Mouse (Mus musculus) heart, embryonic 13.5 days (tissue): ENCODE results near the gene Stoml2. TPM values are rescaled to one million over a fixed set of nuclear protein-coding genes. Genes with fewer than 3 reads are reported as not detected.

ENCODE experiments used
- ATAC-seq: fragments of 200-750 bp; cut with Nextera tagmentation; 2 replicates; pipeline ENCODE4 v1.8.0; 2017; ENCODE audit warnings: moderate TSS enrichment; ENCODE audit not compliant: insufficient number of reproducible peaks, low FRiP score, low TSS enrichment; ENCODE audit errors: extremely low read depth
- H3K27ac ChIP-seq: fragments of 300-500 bp; sonication (generic); replicated peaks from 2 replicates; pipeline ENCODE4 v1.5.1; 2015; ENCODE audit warnings: moderate library complexity, mild to moderate bottlenecking, inconsistent platforms
- H3K27me3 ChIP-seq: fragments of 300-500 bp; sonication (generic); replicated peaks from 2 replicates; pipeline ENCODE4 v1.6.1; 2015; ENCODE audit warnings: mild to moderate bottlenecking, inconsistent platforms
- H3K36me3 ChIP-seq: fragments of 300-500 bp; sonication (generic); 2 replicates; pipeline ENCODE4 v1.6.1; 2015; ENCODE audit warnings: mild to moderate bottlenecking, inconsistent platforms
- H3K4me1 ChIP-seq: fragments of 300-500 bp; sonication (generic); 2 replicates; pipeline ENCODE4 v1.6.1; 2015; ENCODE audit warnings: inconsistent platforms
- H3K4me2 ChIP-seq: fragments of 300-500 bp; sonication (generic); 2 replicates; pipeline ENCODE4 v1.6.1; 2015; ENCODE audit warnings: inconsistent platforms, mild to moderate bottlenecking, moderate library complexity
- H3K4me3 ChIP-seq: fragments of 300-500 bp; sonication (generic); 2 replicates; pipeline ENCODE4 v1.5.1; 2015; ENCODE audit warnings: moderate library complexity, mild to moderate bottlenecking, inconsistent platforms
- H3K9ac ChIP-seq: fragments of 300-500 bp; sonication (generic); 2 replicates; pipeline ENCODE4 v1.6.1; 2015; ENCODE audit warnings: inconsistent platforms, mild to moderate bottlenecking, moderate library complexity
- H3K9me3 ChIP-seq: fragments of 300-500 bp; sonication (generic); 2 replicates; pipeline ENCODE4 v1.6.1; 2016; ENCODE audit warnings: inconsistent platforms
- WGBS: fragments of 180-500 bp; shearing (Covaris S2); methylation state at CpG from one replicate; pipeline ENCODE4 v1.1.7; 2015; ENCODE audit warnings: mixed read lengths; 5-methylcytosine and 5-hydroxymethylcytosine counted together
- polyA plus RNA-seq: library from polyadenylated mRNA; unstranded; fragments of >200 nt; fragmentation: Nextera tagmentation; extraction: Ambion mirVana; gene quantifications from 2 replicates; pipeline ENCODE4 v1.2.1, GENCODE M21; 2015

The Stoml2 gene
- 211 and 238 TPM in 2 replicates for polyA plus RNA-seq

DNA sequence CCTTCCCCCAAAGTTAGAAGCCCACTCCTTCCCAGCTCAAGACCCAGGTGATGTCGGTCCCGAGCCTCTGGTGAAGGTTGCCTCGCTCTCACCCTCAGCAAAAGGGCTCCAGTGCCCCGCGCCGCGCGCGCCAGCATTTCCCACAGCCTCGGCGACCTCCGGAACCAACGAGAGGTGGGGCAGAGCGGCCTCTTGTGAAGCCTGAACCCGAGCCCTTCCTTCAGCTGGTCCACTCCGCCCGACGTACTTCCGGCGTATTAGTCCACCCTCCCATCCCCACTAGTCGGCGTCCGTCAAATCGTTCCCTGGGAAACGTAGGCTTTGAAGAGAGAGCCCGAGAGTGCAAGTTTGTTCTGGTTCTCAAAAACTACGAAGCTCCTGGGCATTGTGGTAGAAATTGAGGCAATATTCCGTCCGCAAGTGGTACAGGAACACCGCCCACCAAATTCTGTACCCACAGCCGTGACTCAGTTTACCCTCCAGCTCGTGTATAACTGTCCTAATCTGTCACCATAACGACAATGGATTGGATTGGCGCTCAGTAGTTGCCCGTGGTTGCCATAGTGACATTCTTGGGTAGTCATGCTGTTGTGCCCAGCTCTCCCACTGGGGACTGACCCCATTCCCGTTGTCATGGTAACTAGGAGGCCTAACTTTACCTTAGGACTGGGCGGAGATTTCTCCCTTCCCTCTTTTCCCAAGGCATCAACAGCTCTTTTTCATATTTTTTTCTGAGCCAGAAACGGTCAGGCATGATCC is at the start of gene Stoml2:
TSS of gene Stoml2 (minus strand) at position 474 of the 759 bp plus-strand sequence.
- Histone ChIP-seq H3K36me3 (peaks cover 76% of the 10 kb centered on the region), H3K9ac (peak within 1 kb of the TSS; percentile 92), H3K9me3 (no peaks in the 10 kb centered on the region), H3K27me3 (no peaks in the 10 kb centered on the region), H3K4me2 (peak within 1 kb of the TSS; percentile 88), H3K4me3 (peak within 1 kb of the TSS; percentile 72), H3K4me1 (peaks cover 15% of the 10 kb centered on the region), H3K27ac (peak within 1 kb of the TSS; percentile 79)
- ATAC-seq = peak; percentile 82
- 2% methylated on average over 38 of the region's 38 CpGs for WGBS

DNA sequence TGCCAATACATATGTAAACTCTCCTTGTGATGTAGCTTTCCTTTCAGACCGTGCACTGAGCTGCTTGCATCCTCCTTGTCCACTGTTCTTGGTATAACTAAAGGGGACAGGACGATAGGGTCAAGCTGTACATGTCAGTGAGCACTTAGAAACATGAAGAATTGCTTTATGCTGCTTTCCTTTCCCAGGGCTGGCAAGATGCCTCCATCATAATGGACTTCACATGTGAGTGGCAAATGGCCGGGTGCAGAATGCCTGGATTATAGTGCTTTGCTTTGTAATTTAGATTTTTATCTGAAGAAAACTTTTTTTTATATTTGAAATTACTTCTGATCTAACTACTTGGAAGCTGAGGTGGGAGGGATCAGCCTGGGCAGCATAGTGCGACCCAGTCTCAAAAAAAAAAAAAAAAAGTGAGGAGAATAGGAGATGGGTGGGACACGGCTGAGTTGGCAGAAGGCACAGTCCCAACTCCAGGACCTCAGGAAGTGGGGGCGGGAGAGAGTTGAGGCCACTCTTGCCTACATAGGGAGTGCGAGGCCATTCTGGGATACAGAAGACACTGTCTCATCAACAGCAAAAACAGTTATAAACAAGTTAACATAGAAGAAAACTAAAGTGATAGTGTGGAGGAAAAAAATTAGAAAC is 46.7 kb upstream of the Stoml2 start:
- H3K27ac ChIP-seq = no peak overlapping the region
- H3K27me3 ChIP-seq = no peaks in the 10 kb centered on the region
- 54% methylated on average over 7 of the region's 7 CpGs for WGBS
- ATAC-seq = no peak
- H3K36me3 ChIP-seq = no peaks in the 10 kb centered on the region
- H3K4me1 ChIP-seq = peaks cover 2% of the 10 kb centered on the region; the same call in 1 of the 2 replicates
- no peaks in the 10 kb centered on the region for H3K9me3 ChIP-seq
- no peak overlapping the region for H3K4me2 ChIP-seq
- H3K9ac ChIP-seq = no peak overlapping the region
- H3K4me3 ChIP-seq = no peak overlapping the region

DNA sequence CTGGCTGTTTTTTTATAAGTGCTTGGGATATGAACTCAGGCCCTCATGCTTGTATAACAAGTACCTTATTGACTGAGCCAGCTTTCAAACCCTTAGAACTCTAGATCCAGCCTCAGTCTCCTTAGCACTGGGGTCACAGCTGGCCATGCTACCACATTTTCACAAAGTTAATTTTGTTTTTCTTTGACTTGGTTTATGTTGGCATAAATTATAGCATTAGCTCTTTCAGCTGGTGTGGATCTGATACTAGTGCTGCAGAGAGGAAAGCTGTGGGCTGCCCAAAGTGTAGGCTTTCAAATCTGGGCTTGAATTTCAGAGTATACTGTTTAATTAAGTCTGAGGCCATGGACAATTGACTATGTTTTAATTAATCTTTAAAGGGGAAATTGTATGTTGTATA is 43.4 kb upstream of the Stoml2 start:
- Histone ChIP-seq H3K9me3 (no peaks in the 10 kb centered on the region), H3K4me1 (peaks cover 2% of the 10 kb centered on the region; the same call in 1 of the 2 replicates)
- no peak for ATAC-seq

DNA sequence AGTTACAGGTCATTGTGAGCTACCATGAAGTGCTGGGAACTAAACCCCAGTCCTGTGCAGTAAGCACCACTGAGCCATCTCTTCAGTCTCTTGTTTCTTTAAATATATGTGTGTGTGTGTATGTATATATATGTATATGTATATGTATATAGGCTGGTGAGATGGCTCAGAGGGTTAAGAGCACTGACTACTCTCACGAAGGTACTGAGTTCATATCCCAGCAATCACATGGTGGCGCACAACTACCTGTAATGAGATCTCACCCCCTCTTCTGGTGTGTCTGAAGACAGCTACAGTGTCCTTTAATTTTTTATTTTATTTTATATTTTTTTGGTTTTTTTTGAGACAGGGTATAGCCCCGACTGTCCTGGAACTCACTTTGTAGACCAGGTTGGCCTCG is 34.0 kb upstream of the Stoml2 start:
- Histone ChIP-seq H3K27ac (no peak overlapping the region), H3K4me3 (no peak overlapping the region), H3K36me3 (no peaks in the 10 kb centered on the region), H3K4me2 (no peak overlapping the region), H3K27me3 (no peaks in the 10 kb centered on the region), H3K9me3 (no peaks in the 10 kb centered on the region), H3K9ac (no peak overlapping the region), H3K4me1 (peaks cover 30% of the 10 kb centered on the region)
- 86% methylated on average over 4 of the region's 4 CpGs for WGBS
- no peak for ATAC-seq

More for the DNA sequence above, 43.4 kb upstream of the Stoml2 start:
- Histone ChIP-seq H3K36me3 (no peaks in the 10 kb centered on the region), H3K4me3 (no peak overlapping the region), H3K4me2 (no peak overlapping the region), H3K27ac (no peak overlapping the region), H3K9ac (no peak overlapping the region), H3K27me3 (no peaks in the 10 kb centered on the region)

DNA sequence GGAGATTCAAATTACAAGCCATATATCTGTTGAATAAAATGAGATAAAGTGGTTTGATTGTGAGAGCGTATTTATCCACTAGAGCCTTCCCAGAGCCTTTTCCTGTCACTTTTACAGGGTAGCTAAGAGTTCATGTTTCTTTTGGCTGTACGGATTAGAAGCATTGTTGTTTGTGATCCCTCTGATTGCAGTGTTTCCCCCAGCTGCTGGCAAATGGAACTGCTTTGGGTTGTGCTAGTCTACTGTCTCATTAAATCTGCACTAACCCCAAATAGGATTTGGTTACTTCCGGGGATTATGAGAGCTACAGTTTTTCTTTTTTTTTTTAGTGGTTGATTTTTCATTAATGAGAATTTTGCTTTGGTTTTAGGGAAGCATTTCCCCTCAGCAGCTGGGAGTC is 28.8 kb upstream of the Stoml2 start:
- Histone ChIP-seq H3K36me3 (no peaks in the 10 kb centered on the region), H3K4me1 (peaks cover 30% of the 10 kb centered on the region)
- 47% methylated on average over 3 of the region's 3 CpGs for WGBS

DNA sequence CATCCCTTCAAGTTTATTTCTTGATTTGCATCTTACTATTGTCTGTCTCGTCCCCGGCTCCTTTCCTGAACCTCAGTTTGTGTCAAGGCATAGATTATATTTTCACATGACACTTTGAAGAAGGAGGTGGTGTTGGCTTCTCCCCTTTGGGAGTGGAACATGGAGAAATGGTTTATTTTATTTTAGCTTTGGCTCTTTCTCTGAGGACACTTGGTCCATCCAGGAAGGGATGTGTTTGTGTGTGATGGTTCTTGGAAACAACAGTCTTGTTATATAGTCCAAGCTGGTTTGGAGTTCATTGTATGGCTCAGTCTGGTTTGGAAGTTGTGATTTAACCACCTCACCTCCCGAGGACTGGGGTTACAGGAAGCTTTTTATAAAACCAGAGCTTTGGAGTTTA is 28.2 kb upstream of the Stoml2 start:
- Histone ChIP-seq H3K9ac (peak overlapping the region; percentile 91), H3K36me3 (no peaks in the 10 kb centered on the region), H3K4me2 (peak overlapping the region; percentile 86), H3K27ac (no peak overlapping the region), H3K9me3 (no peaks in the 10 kb centered on the region), H3K27me3 (no peaks in the 10 kb centered on the region), H3K4me1 (peaks cover 30% of the 10 kb centered on the region), H3K4me3 (peak overlapping the region; percentile 84)
- ATAC-seq = no peak
- WGBS = 31% methylated on average over 3 of the region's 3 CpGs

More for the DNA sequence above, 28.8 kb upstream of the Stoml2 start:
- Histone ChIP-seq H3K27ac (no peak overlapping the region), H3K4me2 (peak overlapping the region; percentile 86), H3K9me3 (no peaks in the 10 kb centered on the region), H3K4me3 (peak overlapping the region; percentile 84), H3K9ac (no peak overlapping the region), H3K27me3 (no peaks in the 10 kb centered on the region)
- no peak for ATAC-seq

DNA sequence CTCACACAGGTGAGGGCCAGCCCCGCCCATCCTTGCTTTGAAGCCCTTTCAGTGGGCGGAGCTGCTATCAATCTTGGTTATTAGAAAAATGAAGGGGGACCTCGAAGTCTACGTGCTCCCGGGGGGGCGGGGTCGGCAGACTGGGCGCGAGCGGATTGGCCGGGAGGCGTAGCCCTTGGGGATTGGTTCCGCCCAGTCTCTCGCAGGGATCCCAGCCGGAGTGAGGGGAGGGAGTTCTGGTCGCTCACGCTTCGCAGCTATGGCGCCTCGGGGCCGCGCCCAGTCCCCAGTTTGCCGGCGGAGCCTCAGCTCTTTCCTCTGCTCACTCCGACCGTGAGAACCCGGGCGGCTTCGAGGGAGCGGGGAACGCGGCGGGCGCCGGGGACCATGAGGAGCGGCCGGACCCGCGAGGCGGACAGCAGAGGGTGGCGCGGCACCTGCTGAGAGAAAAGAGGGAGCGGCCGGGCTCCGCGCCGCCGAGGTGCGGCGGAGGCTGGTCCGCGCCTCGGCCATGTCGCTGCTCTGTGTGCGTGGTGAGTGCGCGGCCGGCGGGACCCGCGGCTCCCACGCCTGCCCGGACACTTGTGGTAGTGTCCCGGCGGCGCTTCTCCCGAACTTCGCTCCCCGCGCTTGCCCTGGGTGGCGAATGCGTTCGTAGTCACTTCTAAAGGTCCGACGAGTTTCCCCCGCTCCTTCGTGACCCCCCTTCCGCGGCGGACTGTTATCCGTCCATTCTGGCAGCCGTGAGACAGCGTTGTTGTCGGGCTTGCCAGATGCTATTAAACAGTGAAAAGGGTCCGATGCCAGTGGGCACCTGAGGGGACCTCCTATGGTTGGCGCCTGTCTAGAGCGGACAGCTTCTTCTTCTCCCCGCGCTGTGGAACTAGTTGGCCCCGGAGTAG is 27.5 kb upstream of the Stoml2 start, which contains the start of gene Unc13b:
TSS of gene Unc13b (plus strand) at position 201 of the 902 bp plus-strand sequence.
- Histone ChIP-seq H3K4me3 (peak within 1 kb of the TSS; percentile 84), H3K9ac (peak within 1 kb of the TSS; percentile 91), H3K4me2 (peak within 1 kb of the TSS; percentile 86), H3K9me3 (no peaks in the 10 kb centered on the region), H3K27ac (peak within 1 kb of the TSS; percentile 89), H3K27me3 (no peaks in the 10 kb centered on the region), H3K36me3 (no peaks in the 10 kb centered on the region), H3K4me1 (peaks cover 30% of the 10 kb centered on the region)
- under 1% methylated on average over 88 of the region's 90 CpGs for WGBS
- peak; percentile 92 for ATAC-seq

DNA sequence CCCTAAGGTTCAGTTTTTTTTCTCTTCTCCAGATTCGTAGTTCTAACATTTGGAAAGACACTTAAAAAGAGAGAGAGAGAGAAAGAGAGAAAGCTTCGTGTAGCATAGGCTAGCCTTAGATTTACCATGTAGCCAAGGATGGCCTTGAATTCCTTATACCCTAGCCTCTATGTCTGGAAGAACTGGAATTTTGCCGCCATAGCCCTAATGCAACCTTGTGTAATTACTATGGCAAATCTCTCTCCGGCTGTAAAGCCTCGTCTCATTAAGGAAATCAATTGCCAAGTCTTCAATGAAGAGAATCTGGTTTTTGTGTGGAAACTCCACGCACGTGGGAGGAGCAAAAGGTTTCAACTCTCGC is 26.9 kb upstream of the Stoml2 start:
- Histone ChIP-seq H3K9ac (peak overlapping the region; percentile 91; the same call in 1 of the 2 replicates), H3K9me3 (no peaks in the 10 kb centered on the region), H3K27me3 (no peaks in the 10 kb centered on the region), H3K4me3 (peak overlapping the region; percentile 84), H3K4me1 (peaks cover 30% of the 10 kb centered on the region), H3K36me3 (no peaks in the 10 kb centered on the region), H3K4me2 (peak overlapping the region; percentile 86), H3K27ac (no peak overlapping the region)
- WGBS = 23% methylated on average over 8 of the region's 8 CpGs
- ATAC-seq = 0 out of 2 replicates have a peak, but pooled peaks have one; percentile 7

DNA sequence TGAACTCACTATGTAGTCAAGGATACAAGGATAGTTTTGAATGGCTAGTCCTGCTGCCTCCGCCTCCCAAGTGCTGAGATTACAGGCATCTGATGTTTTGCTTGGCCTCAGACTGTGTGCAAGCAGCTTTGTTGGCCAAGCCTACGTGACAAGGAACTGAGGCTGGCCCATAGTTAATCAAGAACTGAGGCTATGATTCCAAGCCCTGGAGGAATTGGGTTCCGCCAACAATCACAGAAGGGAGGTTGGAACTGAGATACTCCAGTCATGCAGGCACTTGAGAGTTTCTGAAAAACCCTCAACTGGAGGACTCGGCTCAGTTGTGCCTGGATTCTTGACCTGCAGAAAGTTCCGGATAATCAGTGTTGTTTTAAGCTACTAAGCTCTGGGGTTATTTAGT is 26.1 kb upstream of the Stoml2 start:
- Histone ChIP-seq H3K4me1 (peaks cover 25% of the 10 kb centered on the region), H3K9ac (no peak overlapping the region), H3K4me3 (no peak overlapping the region), H3K36me3 (no peaks in the 10 kb centered on the region), H3K27ac (no peak overlapping the region), H3K27me3 (no peaks in the 10 kb centered on the region), H3K4me2 (no peak overlapping the region), H3K9me3 (no peaks in the 10 kb centered on the region)
- 80% methylated on average over 5 of the region's 5 CpGs for WGBS
- no peak for ATAC-seq

DNA sequence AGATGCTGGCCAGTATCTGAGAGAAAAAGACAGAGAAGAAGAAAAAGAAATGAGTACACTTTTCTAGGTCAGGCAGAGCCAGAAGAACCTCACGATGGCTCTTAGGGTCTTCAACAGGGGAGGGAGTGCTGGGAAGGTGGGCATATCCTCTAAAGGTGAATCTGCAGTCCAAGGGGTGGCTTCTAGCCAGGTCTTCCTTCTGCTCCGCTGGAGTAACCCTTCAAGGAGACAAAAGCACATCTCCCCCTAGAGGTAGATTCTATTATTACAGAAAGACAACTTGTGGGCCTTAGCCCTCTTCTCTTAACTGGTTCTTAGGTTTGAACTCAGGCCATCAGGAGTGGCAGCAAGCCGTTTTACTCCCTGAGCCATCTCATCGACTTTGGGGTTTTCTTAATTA is 21.1 kb upstream of the Stoml2 start:
- 12% methylated on average over 4 of the region's 4 CpGs for WGBS
- ATAC-seq = no peak
- H3K4me1 ChIP-seq = peaks cover 5% of the 10 kb centered on the region; the same call in 1 of the 2 replicates
- no peak overlapping the region for H3K27ac ChIP-seq
- peak overlapping the region; percentile 22; the same call in 1 of the 2 replicates for H3K4me2 ChIP-seq
- H3K9ac ChIP-seq = 0 out of 2 replicates have a peak overlapping the region, but pooled peaks have one; percentile 21
- H3K4me3 ChIP-seq = no peak overlapping the region
- 0 out of 2 replicates have a peak, but pooled peaks cover 3% of the 10 kb centered on the region for H3K27me3 ChIP-seq
- no peaks in the 10 kb centered on the region for H3K36me3 ChIP-seq
- H3K9me3 ChIP-seq = no peaks in the 10 kb centered on the region

DNA sequence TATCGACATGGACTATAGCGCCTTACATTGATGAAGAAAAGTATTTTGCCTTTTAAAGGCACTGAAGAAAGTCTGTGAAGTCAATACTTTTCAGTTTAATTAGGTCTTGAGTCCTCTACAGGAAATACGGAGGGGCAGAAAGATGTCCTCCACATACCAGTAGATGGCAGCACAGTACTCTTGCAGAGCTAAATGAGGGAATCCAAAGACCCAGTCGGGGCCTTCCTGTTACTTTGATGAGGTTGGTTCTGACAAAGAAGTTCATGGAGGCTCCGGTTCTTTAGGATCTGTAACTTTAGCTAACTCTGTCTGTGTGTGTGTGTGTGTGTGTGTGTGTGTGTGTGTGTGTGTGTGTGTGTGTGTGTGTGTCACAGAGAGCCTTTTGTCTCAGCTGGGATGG is 15.7 kb upstream of the Stoml2 start:
- Histone ChIP-seq H3K9me3 (no peaks in the 10 kb centered on the region), H3K4me2 (peak overlapping the region; percentile 74), H3K4me3 (no peak overlapping the region; the same call in 1 of the 2 replicates), H3K27ac (no peak overlapping the region), H3K9ac (0 out of 2 replicates have a peak overlapping the region, but pooled peaks have one; percentile 3), H3K4me1 (peaks cover 33% of the 10 kb centered on the region), H3K36me3 (no peaks in the 10 kb centered on the region), H3K27me3 (0 out of 2 replicates have a peak, but pooled peaks cover 3% of the 10 kb centered on the region)
- ATAC-seq = no peak
- 8% methylated on average over 5 of the region's 5 CpGs for WGBS
